Mouse (Mus musculus): Measurements from ENCODE around the gene Slc5a4a. TPM values are rescaled to one million over a fixed set of nuclear protein-coding genes. Genes with fewer than 3 reads are reported as not detected.

The Slc5a4a gene
- total RNA-seq (2021) = not detected

DNA sequence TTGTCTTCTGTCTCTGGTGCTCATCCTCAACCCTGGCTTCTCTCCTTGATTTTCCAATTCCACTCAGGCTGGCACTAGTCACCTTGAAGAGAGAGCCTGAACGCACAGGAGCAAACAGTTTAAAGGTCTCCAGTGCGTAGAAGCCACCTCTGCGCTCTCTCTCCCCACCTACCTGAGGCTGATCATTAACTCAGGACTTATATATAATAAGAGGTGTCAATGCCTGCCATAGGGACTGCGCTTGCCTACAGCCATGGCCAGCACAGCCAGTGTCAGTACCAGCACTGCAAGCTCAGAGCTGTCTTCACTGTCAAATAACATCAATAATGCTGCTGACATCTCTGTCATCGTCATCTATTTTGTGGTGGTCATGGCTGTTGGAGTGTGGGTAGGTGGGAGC, at the start of gene Slc5a4a:
TSS of gene Slc5a4a (plus strand) at position 174 of the 400 bp plus-strand sequence.
- no peak for DNase-seq (ENCODE audit: low spot score in 2 of 2)
- intact Hi-C loops (cut with DNase I) = no loop called here

DNA sequence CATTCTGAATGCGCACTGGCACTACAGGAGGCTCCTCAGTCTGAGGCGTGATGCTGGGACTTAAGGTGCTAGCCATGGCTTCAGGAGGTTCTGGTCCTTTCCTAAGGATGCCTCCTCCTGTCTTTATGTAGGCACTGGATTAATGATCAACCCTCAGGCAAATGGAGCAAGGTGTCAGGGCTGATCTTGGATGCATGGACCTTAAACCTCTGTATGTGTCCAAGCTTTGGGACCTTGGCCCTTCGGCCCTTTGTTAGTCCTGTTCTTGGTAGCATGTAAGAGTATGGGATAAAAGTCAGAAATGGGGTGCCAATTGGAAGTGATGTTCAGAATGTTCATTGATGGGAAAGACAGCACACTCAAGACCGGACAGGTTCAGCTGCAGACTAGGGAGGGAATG, 36.4 kb upstream of the Slc5a4a start, which contains the start of gene Slc5a4b:
TSS of gene Slc5a4b (minus strand) at position 101 of the 400 bp plus-strand sequence.
- intact Hi-C loops (cut with DNase I) = no loop called here
- no peak for DNase-seq (ENCODE audit: low spot score in 2 of 2)

DNA sequence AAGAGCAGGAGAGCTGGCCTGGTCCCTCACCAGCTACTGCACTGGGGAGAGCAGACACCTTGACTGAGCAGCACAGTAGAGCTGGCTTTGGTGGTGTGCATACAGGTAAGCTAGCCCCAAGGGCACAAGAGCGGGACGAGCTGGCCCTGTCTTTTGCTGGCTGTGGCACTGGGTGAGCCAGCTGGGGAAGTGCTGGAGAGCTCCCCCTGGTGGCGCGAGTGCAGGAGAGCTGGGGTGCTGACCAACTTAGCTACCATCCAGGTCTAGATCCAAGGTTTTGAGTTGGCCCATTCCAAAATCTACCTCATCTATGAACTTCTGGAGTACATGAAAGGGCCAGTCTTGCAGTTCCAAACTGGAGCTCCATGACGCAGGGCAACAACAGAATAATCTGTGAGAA, 29.3 kb upstream of the Slc5a4a start:
- intact Hi-C loops (cut with DNase I) = no loop called here
- no peak for DNase-seq (ENCODE audit: low spot score in 2 of 2)

DNA sequence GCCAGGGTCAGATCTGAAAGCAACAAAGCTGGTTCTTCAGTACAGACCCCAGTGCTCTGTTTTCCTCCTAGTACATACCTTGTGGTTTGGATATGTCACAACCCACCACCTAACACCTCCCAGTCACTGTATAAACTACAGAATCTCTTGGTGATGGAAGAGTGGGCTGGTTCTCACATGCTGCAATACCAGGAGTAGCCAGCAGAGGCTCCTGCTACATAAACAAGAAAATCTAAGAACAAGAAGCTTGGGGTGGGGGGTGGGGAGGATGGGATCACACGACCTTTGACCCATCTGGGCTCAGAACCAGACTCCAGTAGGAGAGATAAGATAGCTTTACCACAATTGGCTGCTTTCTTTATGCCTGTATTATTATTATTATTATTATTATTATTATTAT, 28.5 kb upstream of the Slc5a4a start:
- DNase-seq (ENCODE audit: low spot score in 2 of 2) = no peak

DNA sequence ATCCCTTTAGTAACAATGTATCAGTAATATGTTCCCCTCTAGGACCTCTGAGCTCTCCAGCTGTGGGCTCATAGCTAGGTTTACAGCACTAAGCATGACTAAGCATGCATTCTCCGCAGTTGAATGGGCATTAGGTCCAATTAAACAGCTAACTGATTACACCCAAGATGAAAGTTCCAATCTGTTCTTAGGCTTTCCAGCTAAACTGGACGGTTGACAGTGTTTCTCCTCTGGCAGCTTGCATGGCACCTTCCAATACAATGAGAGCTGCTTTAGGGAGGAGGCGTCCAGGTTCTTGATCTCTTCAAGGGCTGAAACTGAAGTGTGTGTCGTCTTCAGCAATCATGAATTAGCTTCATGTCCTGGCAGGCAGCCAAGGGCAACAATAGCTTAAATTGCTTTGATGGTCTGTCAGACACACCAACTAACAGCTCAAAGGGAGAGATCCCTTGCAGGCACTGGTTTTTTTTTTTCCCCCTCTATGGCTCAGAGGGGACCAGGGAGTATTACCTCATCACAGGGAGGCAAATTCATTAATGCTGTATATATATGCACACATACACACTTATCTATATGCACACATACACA, 27.0 kb upstream of the Slc5a4a start:
- intact Hi-C loops (cut with DNase I) = no loop called here
- DNase-seq (ENCODE audit: low spot score in 2 of 2) = no peak

More for the DNA sequence above, 28.5 kb upstream of the Slc5a4a start:
- intact Hi-C loops (cut with DNase I) = no loop called here

DNA sequence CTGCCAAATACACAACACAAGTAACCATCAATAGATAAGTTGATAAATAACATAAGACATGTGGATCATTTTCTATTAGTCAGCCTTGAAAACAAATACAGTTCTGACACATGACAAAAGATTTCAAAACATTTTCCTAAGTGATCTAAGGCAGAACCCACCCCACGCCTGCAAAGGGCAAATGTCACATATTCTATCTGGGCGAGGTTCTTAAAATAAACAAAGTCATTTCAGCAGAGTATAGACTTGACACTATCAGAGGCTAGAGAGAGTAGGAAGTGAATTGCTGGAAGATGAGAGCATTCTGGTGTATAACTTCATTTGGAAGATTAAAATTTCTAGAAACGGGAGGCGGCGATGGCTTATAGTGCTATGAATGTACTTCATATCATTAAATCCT, 25.8 kb upstream of the Slc5a4a start:
- no peak for DNase-seq (ENCODE audit: low spot score in 2 of 2)
- intact Hi-C loops (cut with DNase I) = no loop called here

DNA sequence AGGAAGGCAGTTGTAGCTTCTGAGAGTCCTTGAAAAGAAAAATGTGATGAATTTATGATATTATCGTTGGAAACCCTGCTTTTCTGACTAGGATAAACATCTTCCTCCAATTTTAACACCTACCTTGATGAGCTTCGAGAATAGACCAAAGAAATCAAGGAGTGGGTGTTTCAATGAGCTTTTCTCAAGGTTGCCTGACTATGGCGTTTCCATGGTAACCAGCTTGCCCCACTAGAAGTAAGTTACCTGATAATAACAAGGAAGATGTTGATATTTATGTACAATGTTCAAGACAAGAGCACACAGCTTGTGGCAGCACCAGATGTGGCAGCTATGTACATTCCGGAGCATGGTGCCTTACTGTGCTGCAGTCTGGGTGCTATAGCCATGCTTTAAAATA, 14.7 kb upstream of the Slc5a4a start:
- no peak for DNase-seq (ENCODE audit: low spot score in 2 of 2)
- intact Hi-C loops (cut with DNase I) = no loop called here

DNA sequence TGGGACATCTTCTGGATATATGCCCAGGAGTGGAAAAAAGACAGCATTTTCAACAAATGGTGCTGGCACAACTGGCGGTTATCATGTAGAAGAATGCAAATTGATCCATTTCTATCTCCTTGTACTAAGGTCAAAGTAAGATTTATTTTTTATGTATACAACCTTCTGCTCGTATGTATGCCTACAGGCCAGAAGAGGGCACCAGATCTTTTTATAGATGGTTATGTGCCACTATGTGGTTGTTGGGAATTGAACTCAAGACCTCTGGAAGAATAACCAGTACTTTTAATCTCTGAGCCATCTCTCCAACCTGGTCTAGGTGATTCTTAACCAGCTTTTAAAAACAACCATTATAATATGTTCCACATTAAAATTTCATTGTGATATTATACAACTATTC, 10.9 kb upstream of the Slc5a4a start:
- intact Hi-C loops (cut with DNase I) = no loop called here
- DNase-seq (ENCODE audit: low spot score in 2 of 2) = no peak

DNA sequence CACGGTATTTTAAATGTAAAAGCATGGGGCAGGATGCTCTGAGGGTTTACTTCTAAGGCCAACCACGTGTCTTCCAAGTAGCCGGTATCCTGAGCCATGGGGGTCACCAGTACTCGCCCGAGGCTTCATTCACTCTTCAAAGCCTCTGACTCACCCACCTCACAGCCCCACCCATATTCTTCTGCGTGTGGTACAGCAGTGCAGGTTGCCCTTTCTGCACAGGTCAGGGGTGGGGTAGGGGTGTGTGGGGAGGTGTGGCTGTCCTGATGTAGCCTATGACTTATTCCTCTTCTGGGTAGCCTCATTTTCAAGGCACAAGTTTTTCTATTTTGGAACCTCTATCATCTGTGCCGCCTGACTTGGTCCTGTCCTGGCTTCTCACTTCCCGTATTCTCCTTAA, 405 bp upstream of the Slc5a4a start:
- intact Hi-C loops (cut with DNase I) = no loop called here
- no peak for DNase-seq (ENCODE audit: low spot score in 2 of 2)

DNA sequence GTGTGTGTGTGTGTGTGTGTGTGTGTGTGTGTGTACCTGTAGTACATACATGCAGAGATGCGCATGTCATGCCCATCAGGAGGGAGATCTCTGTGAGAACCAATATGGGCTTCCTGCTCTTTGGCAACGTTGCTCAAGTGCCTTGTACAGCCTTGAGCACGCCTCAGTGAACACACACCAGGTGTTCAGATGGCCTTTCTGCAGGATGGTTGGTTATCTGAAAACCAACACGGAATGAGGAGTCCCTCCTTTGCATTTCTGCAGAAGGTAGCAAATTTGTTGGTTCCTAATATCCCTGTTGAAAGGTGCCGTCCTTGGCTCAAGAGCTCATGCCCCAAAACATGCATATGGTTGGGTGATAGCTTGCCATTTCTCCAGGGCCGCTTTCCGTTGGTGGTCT, 8.7 kb downstream of the Slc5a4a start:
- intact Hi-C loops (cut with DNase I) = no loop called here

DNA sequence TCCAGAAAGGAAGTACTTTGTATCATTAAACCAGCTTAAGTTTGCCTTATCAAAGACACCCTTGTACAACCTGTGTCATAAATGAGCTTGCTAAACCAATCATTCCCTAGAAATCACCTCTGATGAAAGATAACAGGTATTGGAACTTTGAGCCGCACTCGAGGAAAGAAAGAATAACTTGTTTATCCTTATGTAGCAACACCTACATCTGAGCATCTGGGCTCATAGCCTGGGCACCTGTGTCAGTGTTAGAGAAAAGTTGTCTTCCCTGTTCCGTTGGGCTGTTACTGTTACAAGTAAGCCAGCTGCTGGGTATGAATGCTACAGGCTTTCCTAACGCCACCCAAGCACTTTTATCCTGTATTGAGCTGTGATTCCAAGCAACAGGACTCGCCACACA, 10.3 kb downstream of the Slc5a4a start:
- intact Hi-C loops (cut with DNase I) = no loop called here
- no peak for DNase-seq (ENCODE audit: low spot score in 2 of 2)

More for the DNA sequence above, 8.7 kb downstream of the Slc5a4a start:
- no peak for DNase-seq (ENCODE audit: low spot score in 2 of 2)

DNA sequence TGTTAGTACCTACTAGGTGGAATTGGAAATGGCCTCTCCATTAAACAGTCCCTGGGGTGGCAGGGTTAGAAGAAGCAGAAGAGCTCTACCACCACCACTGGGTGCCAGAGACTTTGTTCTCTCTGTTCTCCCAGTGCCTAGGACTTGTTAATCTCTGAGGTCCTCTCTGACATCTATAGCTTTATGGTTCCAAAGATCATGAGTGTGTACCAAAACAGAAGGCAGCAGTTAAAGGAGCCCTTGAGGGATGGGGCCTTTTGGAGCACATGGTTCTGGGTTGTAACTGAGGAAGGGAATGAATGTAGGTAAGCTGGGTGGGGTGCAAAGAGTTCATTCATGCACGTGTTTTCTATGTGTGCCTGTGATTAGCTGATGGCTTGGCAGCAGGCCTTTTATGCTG, 10.8 kb downstream of the Slc5a4a start:
- no peak for DNase-seq (ENCODE audit: low spot score in 2 of 2)
- intact Hi-C loops (cut with DNase I) = no loop called here

DNA sequence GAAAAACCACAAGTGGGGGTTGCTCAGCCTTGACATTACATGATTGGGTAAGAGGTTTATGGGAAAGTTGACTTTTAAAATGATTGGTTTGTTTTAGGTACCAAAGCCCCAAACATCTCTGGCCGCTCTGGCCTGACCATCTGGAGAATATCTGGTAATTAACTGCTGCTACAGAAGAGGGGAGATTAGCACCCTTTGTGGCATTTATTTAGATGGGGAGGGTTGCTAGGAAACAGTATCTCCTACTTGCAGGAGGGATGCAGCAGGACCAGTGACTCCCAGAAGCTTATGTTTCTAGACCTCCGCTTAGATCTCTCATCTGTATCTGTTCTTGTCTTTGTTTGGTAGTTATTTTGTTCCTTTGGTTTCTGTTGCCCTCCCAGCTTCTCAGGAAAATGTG, 27.6 kb downstream of the Slc5a4a start:
- intact Hi-C loops (cut with DNase I) = no loop called here
- DNase-seq (ENCODE audit: low spot score in 2 of 2) = no peak

DNA sequence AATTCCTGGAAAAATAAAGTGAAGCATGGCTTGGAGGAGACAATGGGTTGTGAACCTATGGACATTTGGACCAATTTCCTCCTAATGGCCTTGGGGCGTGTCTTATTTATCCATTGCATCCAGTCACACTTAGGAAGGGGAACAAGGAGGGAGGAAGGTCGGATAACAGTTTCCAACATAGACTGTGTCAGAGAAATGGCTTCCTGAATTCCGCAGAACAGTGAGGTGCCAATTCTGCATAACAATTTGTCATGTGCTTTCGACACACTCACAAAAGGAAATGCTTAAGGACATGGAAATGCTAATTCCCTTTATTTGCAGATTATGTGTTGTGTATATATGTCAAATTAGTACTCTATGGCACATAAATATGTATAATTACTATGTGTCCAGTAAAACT, 38.0 kb downstream of the Slc5a4a start:
- no peak for DNase-seq (ENCODE audit: low spot score in 2 of 2)
- intact Hi-C loops (cut with DNase I) = no loop called here

DNA sequence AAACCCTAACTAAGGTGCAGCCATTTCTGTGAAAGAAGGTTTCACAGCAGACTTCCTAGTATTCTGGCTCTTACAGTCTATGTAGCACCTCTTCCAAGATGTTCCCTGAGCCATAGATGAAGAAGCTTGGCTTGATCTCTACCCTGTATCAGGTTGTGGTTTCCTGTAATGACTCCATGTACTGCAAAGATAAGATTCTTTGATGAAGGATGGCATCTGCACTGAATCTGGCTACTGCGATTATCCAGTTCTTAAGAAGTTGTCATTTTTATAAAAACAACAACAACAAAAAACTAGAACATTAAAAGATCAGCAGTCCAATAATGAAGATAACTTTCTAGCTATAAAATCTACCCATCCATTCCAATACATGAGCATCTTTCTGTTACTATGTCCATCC, 40.8 kb downstream of the Slc5a4a start:
- DNase-seq (ENCODE audit: low spot score in 2 of 2) = no peak
- intact Hi-C loops (cut with DNase I) = no loop called here

DNA sequence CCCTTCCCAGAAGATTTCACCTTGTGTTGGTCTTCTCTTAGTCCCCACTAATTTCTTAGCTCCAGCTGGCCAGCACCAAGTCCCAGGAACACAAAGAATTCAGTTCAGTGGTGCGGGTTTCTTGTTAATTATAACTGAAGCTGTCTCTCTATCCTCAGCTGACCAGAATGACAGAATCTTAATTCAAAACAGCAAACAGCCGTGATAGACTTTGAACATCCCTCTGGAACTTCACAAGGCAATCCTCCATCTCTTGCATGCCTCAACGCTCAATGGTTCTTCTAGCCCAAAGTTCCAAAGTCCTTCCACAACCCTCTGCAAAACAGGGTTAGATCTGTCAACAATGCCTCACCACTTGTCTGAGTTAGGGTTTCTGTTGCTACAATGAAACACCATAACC, 54.2 kb downstream of the Slc5a4a start:
- DNase-seq (ENCODE audit: low spot score in 2 of 2) = no peak

DNA sequence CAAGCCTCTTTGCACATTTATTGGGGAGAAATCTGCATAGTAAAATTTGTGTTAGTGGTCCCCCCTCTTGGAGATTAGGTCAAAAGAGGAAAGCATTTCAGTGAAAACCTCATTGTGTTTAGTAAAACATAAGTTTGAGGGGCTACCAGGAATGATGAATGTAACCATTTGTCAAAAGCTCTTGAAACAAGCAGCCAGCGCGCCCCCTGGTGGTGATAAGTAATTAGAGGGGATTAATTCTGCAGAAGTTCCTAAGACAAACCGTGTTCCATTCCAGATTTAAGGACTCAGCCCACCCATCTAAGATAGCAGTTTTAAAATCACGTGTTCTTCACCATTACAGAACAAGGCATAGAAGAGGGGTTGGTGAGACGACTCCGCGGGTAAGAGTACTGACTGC, 54.7 kb downstream of the Slc5a4a start:
- intact Hi-C loops (cut with DNase I) = no loop called here
- DNase-seq (ENCODE audit: low spot score in 2 of 2) = peak; percentile 25 to 58

More for the DNA sequence above, 54.2 kb downstream of the Slc5a4a start:
- intact Hi-C loops (cut with DNase I) = no loop called here

DNA sequence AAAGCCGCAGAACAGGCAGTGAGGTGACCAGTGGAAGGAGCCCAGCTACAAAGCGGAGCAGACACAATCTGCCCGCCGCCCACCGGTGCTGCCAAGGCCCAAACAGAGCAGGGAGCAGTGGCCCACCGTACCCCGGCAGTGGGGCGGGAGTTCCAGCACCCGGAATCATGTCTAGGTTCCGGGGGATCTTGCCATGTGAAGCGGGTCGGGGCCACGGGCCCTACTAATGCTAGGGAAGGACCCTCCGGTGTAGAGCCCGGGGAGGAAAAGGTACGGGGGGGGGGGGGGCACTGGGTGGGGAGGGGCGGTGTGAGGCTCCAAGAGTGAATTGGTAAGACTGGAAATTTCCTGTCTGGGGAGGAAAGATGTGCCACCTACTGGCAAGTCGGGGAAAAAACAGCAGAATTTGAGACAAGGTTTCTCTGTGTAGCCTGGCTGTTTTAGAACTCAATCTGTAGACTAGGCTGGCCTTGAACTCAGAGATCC, 56.6 kb downstream of the Slc5a4a start:
- DNase-seq (ENCODE audit: low spot score in 2 of 2) = no peak
- intact Hi-C loops (cut with DNase I) = no loop called here

DNA sequence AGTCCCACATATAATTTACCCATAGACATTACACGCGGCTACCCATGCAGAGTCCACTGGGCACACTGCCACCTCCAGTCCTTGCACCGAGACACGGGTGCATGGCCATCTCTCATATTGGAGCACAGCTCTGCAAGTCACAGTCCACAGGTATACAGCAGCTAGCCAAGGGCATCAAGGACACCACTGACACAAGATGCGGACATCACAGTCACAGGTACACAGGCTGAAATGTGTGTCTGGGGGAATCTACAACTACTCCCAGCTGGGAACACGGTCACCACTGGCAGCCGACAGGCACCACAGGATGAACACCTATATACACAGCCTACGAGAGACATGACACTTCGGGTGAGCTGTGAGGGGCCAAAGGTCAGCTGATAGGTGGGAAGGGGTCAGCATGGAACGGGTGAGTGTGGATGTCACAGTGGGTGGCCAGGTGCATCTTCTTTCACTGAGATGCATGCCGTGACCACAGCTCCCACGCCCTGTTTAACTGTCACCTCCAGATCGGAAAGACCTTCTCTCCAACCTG, 60.1 kb downstream of the Slc5a4a start:
- DNase-seq (ENCODE audit: low spot score in 2 of 2) = no peak
- intact Hi-C loops (cut with DNase I) = no loop called here

DNA sequence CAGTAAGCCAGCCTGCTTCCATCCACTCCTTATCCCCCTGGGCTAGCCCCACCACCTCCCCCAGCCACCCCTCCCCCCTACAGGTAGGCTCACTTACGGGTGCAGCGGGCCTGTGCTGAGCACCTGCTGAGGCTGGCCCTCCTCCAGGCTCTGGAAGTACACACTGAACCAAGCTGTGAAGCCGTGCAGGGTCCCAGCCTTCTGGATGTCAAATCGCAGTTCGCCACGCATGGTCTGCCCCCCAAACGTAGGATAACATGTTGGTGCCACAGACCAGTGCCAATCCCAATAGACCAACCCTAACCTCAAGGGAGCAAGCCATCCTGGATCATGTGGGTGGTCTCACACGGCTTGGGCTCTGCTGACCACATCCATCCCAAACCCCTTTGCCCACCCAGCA, 62.0 kb downstream of the Slc5a4a start:
- intact Hi-C loops (cut with DNase I) = no loop called here
- no peak for DNase-seq (ENCODE audit: low spot score in 2 of 2)

DNA sequence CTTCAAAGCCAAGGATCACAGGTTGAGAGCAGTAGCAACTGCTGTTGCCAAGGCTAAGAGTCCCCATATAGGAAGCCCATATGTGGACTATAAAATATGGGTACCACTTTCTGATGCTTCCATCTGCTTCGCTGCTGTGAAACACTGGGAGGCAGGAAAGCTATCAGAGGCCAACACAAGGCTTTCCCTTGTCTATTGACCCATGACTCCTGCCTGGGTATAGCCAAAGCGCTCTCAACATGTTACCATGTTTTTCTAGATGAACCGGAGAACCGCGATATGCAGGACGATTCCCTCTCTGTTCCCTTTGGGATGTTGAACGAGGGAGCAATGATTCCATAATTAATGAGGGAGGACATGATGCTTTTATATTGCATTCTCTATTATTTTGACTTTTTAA, 63.6 kb downstream of the Slc5a4a start:
- DNase-seq (ENCODE audit: low spot score in 2 of 2) = no peak
- intact Hi-C loops (cut with DNase I) = no loop called here

DNA sequence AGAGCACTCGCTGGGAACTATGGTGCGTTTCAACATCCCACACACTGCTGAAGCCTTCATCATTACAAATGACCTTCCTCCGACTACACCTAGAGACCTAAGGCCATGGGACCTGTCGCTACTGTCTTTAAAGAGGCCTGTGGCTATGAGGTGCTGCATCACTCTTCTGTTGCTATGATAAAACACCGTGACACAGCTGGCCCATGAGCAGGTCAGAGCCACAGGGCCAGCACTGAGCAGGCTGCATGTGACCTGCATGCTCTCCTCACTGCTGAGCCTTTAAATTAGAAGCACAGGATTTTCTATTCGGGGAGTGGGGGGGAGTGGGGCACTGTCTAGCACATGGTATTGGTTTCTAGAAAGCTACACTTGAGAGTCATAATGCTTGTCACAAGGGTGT, 64.9 kb downstream of the Slc5a4a start:
- DNase-seq (ENCODE audit: low spot score in 2 of 2) = no peak
- intact Hi-C loops (cut with DNase I) = no loop called here
